Mouse (Mus musculus) hindbrain, embryonic 13.5 days (tissue): ENCODE data around the gene Aldh1a3. TPM values are rescaled to one million over a fixed set of nuclear protein-coding genes. Genes with fewer than 3 reads are reported as not detected.

Experiments used
- ATAC-seq: fragments of 200-750 bp; cut with Nextera tagmentation; 2 replicates; pipeline ENCODE4 v1.8.0; 2017; ENCODE audit warnings: moderate TSS enrichment; ENCODE audit not compliant: low FRiP score
- H3K27ac ChIP-seq: fragments of 300-500 bp; sonication (generic); 2 replicates; pipeline ENCODE4 v1.5.1; 2015; ENCODE audit warnings: inconsistent platforms, mild to moderate bottlenecking, moderate library complexity
- H3K27me3 ChIP-seq: fragments of 300-500 bp; sonication (generic); 2 replicates; pipeline ENCODE4 v1.6.1; 2015; ENCODE audit warnings: mild to moderate bottlenecking, inconsistent platforms
- H3K36me3 ChIP-seq: fragments of 300-500 bp; sonication (generic); 2 replicates; pipeline ENCODE4 v1.6.1; 2015; ENCODE audit warnings: mild to moderate bottlenecking, inconsistent platforms
- H3K4me1 ChIP-seq: fragments of 300-500 bp; sonication (generic); replicated peaks from 2 replicates; pipeline ENCODE4 v1.6.1; 2015; ENCODE audit warnings: inconsistent platforms
- H3K4me2 ChIP-seq: fragments of 300-500 bp; sonication (generic); 2 replicates; pipeline ENCODE4 v1.6.1; 2015; ENCODE audit warnings: inconsistent platforms, mild to moderate bottlenecking, moderate library complexity
- H3K4me3 ChIP-seq: fragments of 300-500 bp; sonication (generic); 2 replicates; pipeline ENCODE4 v1.5.1; 2015; ENCODE audit warnings: mild to moderate bottlenecking, inconsistent platforms
- H3K9ac ChIP-seq: fragments of 300-500 bp; sonication (generic); 2 replicates; pipeline ENCODE4 v1.6.1; 2015; ENCODE audit warnings: mild to moderate bottlenecking, inconsistent platforms
- H3K9me3 ChIP-seq: fragments of 300-500 bp; sonication (generic); 2 replicates; pipeline ENCODE4 v1.6.1; 2016; ENCODE audit warnings: inconsistent platforms
- WGBS: fragments of 180-500 bp; shearing (Covaris S2); methylation state at CpG from one replicate; pipeline ENCODE4 v1.1.7; 2015; 5-methylcytosine and 5-hydroxymethylcytosine counted together
- polyA plus RNA-seq: library from polyadenylated mRNA; unstranded; fragments of >200 nt; fragmentation: Nextera tagmentation; extraction: Ambion mirVana; gene quantifications from 2 replicates; pipeline ENCODE4 v1.2.1, GENCODE M21; 2015

Gene Aldh1a3
- polyA plus RNA-seq, 1 experiment from 2014 or later: 2.1 TPM

- ATAC-seq: no peak
- Histone ChIP-seq H3K4me1 (peaks cover 21% of the 10 kb centered on the region), H3K27ac (no peak overlapping the region), H3K36me3 (no peaks in the 10 kb centered on the region), H3K4me2 (no peak overlapping the region), H3K4me3 (no peak overlapping the region), H3K9me3 (no peaks in the 10 kb centered on the region), H3K27me3 (peaks cover 22% of the 10 kb centered on the region), H3K9ac (no peak overlapping the region)
- WGBS: 94% methylated on average over 6 of the region's 6 CpGs
Measured at GRCm38 (mm10) chr7:66386411-66386810, 40.9 kb downstream of the Aldh1a3 start.

- Histone ChIP-seq H3K36me3 (no peaks in the 10 kb centered on the region), H3K4me1 (peaks cover 21% of the 10 kb centered on the region), H3K27me3 (peaks cover 22% of the 10 kb centered on the region), H3K4me2 (no peak overlapping the region), H3K27ac (no peak overlapping the region), H3K9me3 (no peaks in the 10 kb centered on the region), H3K4me3 (no peak overlapping the region), H3K9ac (no peak overlapping the region)
- 97% methylated on average over 10 of the region's 12 CpGs for WGBS
- ATAC-seq: no peak
Measured at GRCm38 (mm10) chr7:66385826-66386225, 41.5 kb downstream of the Aldh1a3 start.

DNA sequence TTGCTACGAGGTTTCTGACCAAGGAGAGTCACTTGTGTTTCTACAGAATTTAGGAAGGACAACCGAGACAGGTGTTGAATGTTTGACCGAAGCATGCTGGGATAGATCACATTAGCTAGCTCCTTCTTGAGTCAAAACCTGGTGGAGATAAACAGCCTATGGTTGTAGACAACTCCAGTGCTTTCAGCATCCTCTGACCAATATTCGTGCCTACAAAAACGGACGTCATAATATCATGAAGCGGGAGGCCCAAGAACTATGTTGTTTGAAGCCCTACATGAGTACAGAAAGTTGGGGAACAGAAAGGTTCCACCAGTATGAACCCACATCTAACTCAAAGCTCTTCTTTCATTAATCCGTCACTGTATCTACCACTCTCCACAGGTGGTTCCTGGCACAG lies 42.4 kb downstream of the Aldh1a3 start:
- H3K4me3 ChIP-seq: no peak overlapping the region
- H3K27me3 ChIP-seq: peaks cover 22% of the 10 kb centered on the region
- WGBS: 91% methylated on average over 8 of the region's 8 CpGs

DNA sequence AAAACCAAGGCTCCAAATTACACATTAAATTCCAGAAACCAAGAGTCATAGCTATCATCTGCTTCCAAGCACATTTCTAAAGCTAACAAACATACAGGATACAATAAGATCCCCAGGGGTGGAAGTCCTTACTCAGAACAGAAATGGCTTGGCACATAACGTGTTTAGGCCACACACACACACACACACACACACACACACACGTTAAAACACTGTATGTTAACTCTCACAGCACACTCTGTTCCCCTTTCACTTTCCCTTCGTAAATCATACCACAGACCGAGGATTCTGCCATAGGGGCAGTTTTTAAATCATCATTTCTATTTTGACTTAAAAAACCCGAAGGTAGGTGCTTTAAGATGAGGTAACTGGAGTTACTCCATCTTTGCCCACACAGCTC lies 43.1 kb downstream of the Aldh1a3 start:
- H3K27ac ChIP-seq: no peak overlapping the region
- no peaks in the 10 kb centered on the region for H3K9me3 ChIP-seq
- peaks cover 21% of the 10 kb centered on the region for H3K4me1 ChIP-seq
- WGBS: 85% methylated on average over 5 of the region's 5 CpGs
- no peak for ATAC-seq
- no peak overlapping the region for H3K4me3 ChIP-seq
- H3K4me2 ChIP-seq: no peak overlapping the region
- H3K36me3 ChIP-seq: no peaks in the 10 kb centered on the region
- H3K9ac ChIP-seq: no peak overlapping the region
- H3K27me3 ChIP-seq: peaks cover 22% of the 10 kb centered on the region

More for the DNA sequence above, 42.4 kb downstream of the Aldh1a3 start:
- Histone ChIP-seq H3K36me3 (no peaks in the 10 kb centered on the region), H3K27ac (no peak overlapping the region), H3K4me1 (peaks cover 21% of the 10 kb centered on the region), H3K9me3 (no peaks in the 10 kb centered on the region), H3K9ac (no peak overlapping the region), H3K4me2 (no peak overlapping the region)
- no peak for ATAC-seq

GRCm38 (mm10) chr7:66376560-66376959 lies 50.8 kb downstream of the Aldh1a3 start:
- H3K27me3 ChIP-seq: no peaks in the 10 kb centered on the region; the same call in 1 of the 2 replicates
- H3K9ac ChIP-seq: no peak overlapping the region
- no peak overlapping the region for H3K27ac ChIP-seq
- H3K4me1 ChIP-seq: no peaks in the 10 kb centered on the region; the same call in 1 of the 2 replicates
- no peaks in the 10 kb centered on the region for H3K9me3 ChIP-seq
- 85% methylated on average over 10 of the region's 10 CpGs for WGBS
- H3K4me3 ChIP-seq: no peak overlapping the region
- H3K4me2 ChIP-seq: no peak overlapping the region
- H3K36me3 ChIP-seq: no peaks in the 10 kb centered on the region
- ATAC-seq: no peak

GRCm38 (mm10) chr7:66375736-66376135 lies 51.6 kb downstream of the Aldh1a3 start:
- no peak overlapping the region for H3K27ac ChIP-seq
- no peaks in the 10 kb centered on the region for H3K9me3 ChIP-seq
- no peak overlapping the region for H3K4me3 ChIP-seq
- 86% methylated on average over 4 of the region's 4 CpGs for WGBS
- no peaks in the 10 kb centered on the region; the same call in 1 of the 2 replicates for H3K4me1 ChIP-seq
- H3K27me3 ChIP-seq: no peaks in the 10 kb centered on the region; the same call in 1 of the 2 replicates
- ATAC-seq: no peak
- H3K4me2 ChIP-seq: no peak overlapping the region
- H3K9ac ChIP-seq: no peak overlapping the region
- H3K36me3 ChIP-seq: no peaks in the 10 kb centered on the region

- H3K27me3 ChIP-seq: no peaks in the 10 kb centered on the region; the same call in 1 of the 2 replicates
- ATAC-seq: no peak
- H3K4me3 ChIP-seq: no peak overlapping the region
- H3K4me1 ChIP-seq: no peaks in the 10 kb centered on the region; the same call in 1 of the 2 replicates
- no peak overlapping the region for H3K4me2 ChIP-seq
- no peak overlapping the region for H3K9ac ChIP-seq
- no peak overlapping the region for H3K27ac ChIP-seq
- no peaks in the 10 kb centered on the region for H3K9me3 ChIP-seq
- no peaks in the 10 kb centered on the region for H3K36me3 ChIP-seq
- WGBS: 83% methylated on average over 3 of the region's 3 CpGs
Measured at GRCm38 (mm10) chr7:66373391-66373790, 53.9 kb downstream of the Aldh1a3 start.

- Histone ChIP-seq H3K9me3 (no peaks in the 10 kb centered on the region), H3K36me3 (no peaks in the 10 kb centered on the region), H3K27me3 (no peaks in the 10 kb centered on the region; the same call in 1 of the 2 replicates), H3K27ac (no peak overlapping the region), H3K4me3 (no peak overlapping the region), H3K9ac (no peak overlapping the region), H3K4me2 (no peak overlapping the region), H3K4me1 (no peaks in the 10 kb centered on the region)
- WGBS: 89% methylated on average over 6 of the region's 6 CpGs
- ATAC-seq: no peak
Measured at GRCm38 (mm10) chr7:66370970-66371369, 56.3 kb downstream of the Aldh1a3 start.

- Histone ChIP-seq H3K9ac (no peak overlapping the region), H3K27me3 (no peaks in the 10 kb centered on the region), H3K9me3 (no peaks in the 10 kb centered on the region), H3K36me3 (no peaks in the 10 kb centered on the region), H3K4me1 (no peaks in the 10 kb centered on the region), H3K4me3 (no peak overlapping the region), H3K27ac (no peak overlapping the region), H3K4me2 (no peak overlapping the region)
- no peak for ATAC-seq
- 74% methylated on average over 5 of the region's 5 CpGs for WGBS
Measured at GRCm38 (mm10) chr7:66369934-66370445, 57.3 kb downstream of the Aldh1a3 start.

GRCm38 (mm10) chr7:66369071-66369933 lies 58.0 kb downstream of the Aldh1a3 start:
- no peaks in the 10 kb centered on the region for H3K9me3 ChIP-seq
- no peak for ATAC-seq
- no peaks in the 10 kb centered on the region for H3K36me3 ChIP-seq
- no peak overlapping the region for H3K4me3 ChIP-seq
- 83% methylated on average over 5 of the region's 5 CpGs for WGBS
- no peak overlapping the region for H3K9ac ChIP-seq
- no peaks in the 10 kb centered on the region for H3K4me1 ChIP-seq
- H3K27me3 ChIP-seq: no peaks in the 10 kb centered on the region
- no peak overlapping the region for H3K4me2 ChIP-seq
- H3K27ac ChIP-seq: no peak overlapping the region

DNA sequence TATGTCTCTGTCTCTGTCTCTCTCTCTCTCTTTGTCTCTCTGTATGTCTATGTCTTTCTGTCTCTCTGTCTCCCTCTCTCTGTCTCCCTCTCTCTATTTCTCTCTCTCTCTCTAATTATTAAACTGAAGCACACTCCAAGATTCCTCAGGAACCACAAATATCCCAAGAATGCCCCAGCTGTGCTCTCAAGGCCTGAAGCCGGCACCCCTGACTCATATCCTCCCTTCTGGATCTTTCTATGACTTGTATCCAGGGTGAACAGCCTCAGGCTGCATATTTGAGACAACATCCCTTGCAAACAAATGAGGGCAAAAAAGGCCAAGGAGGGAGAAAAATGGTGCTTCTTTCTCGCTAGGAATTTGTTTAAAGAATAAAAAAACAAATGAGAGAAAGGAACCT lies 61.4 kb downstream of the Aldh1a3 start, which contains the start of gene Gm10974:
Gm10974 (plus strand) TSS at position 2 of the 400 bp plus-strand sequence.
- no peak for ATAC-seq
- Histone ChIP-seq H3K27ac (no peak within 1 kb of the TSS), H3K9me3 (0 out of 2 replicates have a peak, but pooled peaks cover 3% of the 10 kb centered on the region), H3K27me3 (no peaks in the 10 kb centered on the region), H3K4me2 (no peak within 1 kb of the TSS), H3K9ac (no peak within 1 kb of the TSS), H3K4me1 (no peaks in the 10 kb centered on the region), H3K4me3 (no peak within 1 kb of the TSS), H3K36me3 (no peaks in the 10 kb centered on the region)
- WGBS: 62% methylated on average over 2 of the region's 2 CpGs

DNA sequence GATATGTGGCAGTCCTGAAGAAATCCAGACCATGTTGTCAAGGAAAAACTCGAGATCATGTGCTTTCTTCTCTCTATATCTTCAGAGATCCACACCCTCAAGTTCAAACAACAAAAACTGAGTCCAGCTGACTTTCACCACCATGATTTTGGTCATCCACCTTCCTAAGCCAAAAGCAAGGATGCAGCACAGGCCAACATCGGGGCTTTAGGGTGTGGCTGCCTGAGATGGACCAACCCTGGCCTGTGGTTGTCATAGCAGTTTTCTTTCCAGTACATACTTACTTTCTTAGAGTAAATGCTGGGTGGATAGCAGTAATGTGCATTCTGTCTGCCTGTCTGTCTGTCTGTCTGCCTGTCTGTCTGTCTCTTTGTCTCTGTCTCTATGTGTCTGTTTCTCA lies 61.9 kb downstream of the Aldh1a3 start:
- no peak overlapping the region for H3K4me2 ChIP-seq
- ATAC-seq: no peak
- no peak overlapping the region for H3K27ac ChIP-seq
- H3K4me1 ChIP-seq: no peaks in the 10 kb centered on the region
- 80% methylated on average over 2 of the region's 2 CpGs for WGBS
- H3K9me3 ChIP-seq: peaks cover 6% of the 10 kb centered on the region; the same call in 1 of the 2 replicates
- no peaks in the 10 kb centered on the region for H3K36me3 ChIP-seq
- H3K4me3 ChIP-seq: no peak overlapping the region
- no peaks in the 10 kb centered on the region for H3K27me3 ChIP-seq
- H3K9ac ChIP-seq: no peak overlapping the region
